Mouse (Mus musculus): ENCODE measurements around the gene Pdzd2. TPM values are rescaled to one million over a fixed set of nuclear protein-coding genes. Genes with fewer than 3 reads are reported as not detected.
A peak's percentile ranks its signal among the peaks of the same experiment; 100 is the strongest.

Pdzd2 gene
- total RNA-seq, 2 experiments from 2014 or later = 136 to 185 TPM

DNA sequence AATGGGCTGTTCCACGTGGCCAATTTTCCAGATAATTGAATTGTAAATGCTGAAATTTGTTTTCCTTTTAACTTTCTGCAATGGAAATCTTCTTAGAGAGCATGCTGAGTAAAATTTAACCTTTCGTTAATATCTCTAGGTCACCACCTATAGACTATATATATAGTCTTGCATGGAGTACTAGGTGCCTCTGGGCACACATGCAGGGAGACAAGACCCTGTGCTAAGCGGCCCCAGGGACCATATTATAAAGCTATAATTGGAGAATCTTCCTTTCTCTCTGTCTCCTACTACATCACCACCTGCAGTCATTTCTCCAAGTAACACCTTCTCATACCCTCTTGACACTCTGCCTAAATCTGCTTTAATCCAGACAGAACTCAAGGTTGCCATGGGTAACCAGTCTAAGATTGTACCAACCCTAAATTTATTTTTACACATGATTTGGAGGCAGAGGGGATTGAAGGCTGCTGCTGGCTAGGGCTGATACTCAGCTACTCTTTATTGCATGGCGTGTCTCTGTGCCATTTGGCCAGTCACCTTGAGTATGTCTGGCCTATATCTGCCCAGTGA lies 152.8 kb downstream of the Pdzd2 start:
- intact Hi-C loops (cut with DNase I) = loop anchor here (1.0 to 2.0 kb wide), 2 partner anchors 152 to 208 kb away; partner anchors contain the start of gene Pdzd2
- no peak for DNase-seq

DNA sequence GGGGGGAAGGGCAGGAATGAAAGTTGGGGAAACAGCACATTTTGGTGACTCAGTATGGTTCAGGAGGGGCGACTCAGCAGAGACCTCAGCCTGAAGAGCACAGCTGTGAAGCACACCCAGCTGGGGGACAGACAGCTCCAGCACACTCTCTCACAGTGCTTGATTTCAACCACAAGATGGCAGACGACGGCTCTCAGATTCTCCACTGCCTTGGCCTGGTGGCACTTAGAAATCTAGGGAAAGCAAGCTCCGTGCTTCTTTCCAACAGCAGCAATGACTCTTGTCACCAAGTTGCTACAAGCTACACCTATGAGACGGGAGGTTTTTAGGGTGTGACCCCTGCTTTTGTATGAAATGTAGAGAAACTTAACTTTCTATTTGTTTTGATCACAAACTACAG lies 153.6 kb downstream of the Pdzd2 start:
- DNase-seq = peak; percentile 62 to 79
- intact Hi-C loops (cut with DNase I) = loop anchor here (1.0 to 2.0 kb wide), 2 partner anchors 153 to 209 kb away; partner anchors contain the start of gene Pdzd2

DNA sequence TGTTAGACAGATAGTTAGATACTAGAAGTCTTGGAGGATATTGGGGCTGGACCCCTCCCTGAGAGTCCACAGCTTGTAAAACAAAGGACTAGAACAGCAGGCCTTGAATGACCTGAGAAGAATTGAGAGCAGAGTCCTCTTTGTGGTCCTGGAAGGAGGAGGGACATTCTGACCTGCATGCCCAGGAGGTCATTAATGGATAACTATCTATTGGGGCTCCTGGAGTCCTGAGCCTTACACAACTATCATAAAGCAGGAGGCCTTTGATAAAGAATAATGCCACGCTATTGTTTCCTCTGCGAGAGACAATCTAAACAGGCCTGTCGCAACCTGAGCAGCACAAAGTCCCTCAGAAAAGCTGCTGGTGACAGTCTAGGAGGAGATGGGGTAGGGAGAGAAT lies 156.7 kb downstream of the Pdzd2 start:
- intact Hi-C loops (cut with DNase I) = no loop called here
- DNase-seq = no peak

DNA sequence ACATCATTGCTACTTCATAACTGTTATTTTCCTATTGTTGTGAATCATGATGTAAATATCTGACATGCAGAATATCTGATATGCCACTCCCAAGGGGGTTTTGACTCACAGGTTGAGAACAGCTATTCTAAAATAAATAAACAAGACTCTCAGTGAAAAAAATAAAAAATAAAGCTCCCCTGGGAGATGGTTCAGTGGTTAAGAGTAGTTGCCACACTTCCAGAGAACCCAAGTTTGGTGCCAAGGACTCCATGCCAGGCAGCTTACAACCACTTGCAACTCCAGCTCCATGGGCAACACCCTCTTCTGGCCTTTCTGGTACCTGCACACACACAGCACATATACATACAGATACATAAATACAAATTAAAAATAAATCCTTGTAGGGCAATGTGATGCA lies 157.3 kb downstream of the Pdzd2 start:
- no peak for DNase-seq
- intact Hi-C loops (cut with DNase I) = no loop called here

DNA sequence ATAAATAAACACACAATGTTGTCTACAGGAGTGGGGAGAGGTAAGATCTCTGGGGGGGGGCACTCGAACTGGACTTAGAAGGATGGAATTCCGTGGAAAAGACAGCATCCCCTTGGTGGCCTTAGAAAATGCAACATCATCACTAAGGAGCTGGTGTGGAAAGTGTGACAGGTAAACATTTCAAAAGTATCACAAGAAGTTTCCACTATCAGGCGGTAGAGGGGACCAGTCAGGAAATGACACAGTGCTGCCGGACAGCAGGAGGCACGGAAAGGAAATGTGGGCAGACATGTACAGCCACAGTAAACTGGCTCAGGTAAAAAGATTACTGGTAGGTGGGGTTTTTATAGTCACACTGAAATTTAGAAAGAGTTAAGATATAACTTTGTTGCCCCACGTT lies 160.5 kb downstream of the Pdzd2 start:
- intact Hi-C loops (cut with DNase I) = no loop called here
- no peak for DNase-seq

DNA sequence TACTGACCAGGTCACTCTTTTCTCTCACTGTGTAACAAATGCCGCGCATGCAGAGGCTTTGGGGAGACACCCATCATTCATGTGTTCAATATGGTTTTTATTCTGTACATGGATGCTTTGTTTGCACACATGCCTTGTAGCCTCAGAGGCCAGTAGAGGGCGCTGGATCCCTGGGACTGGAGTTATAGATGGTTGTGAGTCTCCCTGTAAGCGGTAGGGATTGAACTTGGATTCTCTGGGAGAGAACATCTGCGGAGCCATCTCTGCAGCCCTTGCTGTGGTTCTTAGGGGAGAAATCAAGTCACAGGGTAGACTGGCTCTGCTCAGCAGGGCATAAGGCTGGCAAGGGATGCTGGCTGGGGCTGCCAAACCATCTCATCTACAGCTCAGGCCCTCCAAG lies 161.4 kb downstream of the Pdzd2 start:
- peak; percentile 54 to 68 for DNase-seq

DNA sequence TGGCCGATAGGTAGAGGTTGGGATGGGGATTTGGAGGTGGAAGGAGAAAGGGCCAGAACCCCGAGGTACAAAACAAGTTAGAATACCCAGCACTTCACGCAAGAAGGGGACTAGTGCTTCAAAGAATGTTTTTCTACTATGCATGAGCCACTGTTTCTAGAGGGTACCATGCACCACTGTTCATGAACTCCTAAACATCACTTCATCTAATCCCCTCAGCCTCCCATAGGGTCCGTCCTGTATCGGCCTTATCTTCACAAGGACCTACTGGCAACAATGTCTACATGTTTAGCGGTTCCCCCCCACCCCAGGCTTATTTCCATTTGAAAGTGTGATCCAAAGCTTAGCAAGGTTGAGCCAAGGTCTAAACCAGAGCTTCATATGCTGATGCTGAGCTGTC lies 162.0 kb downstream of the Pdzd2 start:
- intact Hi-C loops (cut with DNase I) = loop anchor here (2.0 kb wide), 1 partner anchor 203 kb away; no protein-coding TSS in a partner anchor
- DNase-seq = no peak

More for the DNA sequence above, 161.4 kb downstream of the Pdzd2 start:
- intact Hi-C loops (cut with DNase I) = no loop called here

DNA sequence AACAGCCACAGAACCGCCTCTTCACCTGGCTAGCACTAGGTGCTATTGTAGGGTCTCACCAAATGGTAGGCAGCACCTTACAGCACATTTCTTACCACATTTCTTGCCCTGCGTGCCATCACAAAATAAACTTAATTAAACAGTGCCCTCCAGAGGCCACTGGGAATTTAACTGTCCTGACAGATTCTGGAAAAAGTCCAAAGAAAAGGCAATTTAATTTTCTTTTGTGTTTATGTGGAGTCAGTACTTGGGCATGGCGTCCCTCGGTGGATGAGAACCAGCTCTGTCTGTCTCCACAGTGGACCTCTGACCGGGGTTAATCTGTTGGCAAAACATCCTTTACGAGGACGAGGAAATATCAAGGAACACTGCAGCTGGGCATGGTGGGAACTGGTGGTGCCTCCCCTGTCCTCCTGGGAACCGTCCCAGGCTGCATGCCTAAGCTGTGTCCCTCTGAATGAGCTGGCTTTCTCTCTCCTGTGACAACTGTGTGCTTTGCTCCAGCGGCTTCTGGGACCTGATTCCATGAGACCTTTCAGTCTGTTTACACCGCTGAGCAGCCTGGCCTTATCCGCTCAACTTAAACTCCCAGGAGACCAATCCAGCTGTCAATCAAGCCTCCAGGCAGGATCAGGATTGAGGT lies 162.5 kb downstream of the Pdzd2 start:
- DNase-seq = peak; percentile 43 to 63
- intact Hi-C loops (cut with DNase I) = loop anchor here (2.0 kb wide), 1 partner anchor 202 kb away; no protein-coding TSS in a partner anchor

DNA sequence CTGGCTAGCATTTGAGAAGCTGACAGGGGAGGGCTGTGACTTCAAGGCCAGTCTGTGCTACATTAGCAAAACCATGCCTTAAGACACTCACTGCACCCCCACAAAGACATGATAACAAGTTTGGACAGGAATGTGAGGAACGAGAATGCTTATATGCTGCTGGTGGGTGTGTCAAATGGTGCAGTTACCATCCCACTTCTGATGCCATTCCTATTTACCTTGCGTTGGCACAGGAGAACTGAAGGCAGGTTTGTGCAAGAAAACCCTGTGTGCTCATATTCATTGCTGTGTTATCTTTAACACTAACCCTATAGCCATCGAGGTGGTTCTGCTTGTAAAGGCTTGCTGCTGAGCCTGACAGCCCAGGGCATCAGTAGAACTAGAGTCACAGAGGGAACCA lies 166.1 kb downstream of the Pdzd2 start:
- intact Hi-C loops (cut with DNase I) = loop anchor here (5.0 kb wide), 1 partner anchor 376 kb away; no protein-coding TSS in a partner anchor
- no peak for DNase-seq

DNA sequence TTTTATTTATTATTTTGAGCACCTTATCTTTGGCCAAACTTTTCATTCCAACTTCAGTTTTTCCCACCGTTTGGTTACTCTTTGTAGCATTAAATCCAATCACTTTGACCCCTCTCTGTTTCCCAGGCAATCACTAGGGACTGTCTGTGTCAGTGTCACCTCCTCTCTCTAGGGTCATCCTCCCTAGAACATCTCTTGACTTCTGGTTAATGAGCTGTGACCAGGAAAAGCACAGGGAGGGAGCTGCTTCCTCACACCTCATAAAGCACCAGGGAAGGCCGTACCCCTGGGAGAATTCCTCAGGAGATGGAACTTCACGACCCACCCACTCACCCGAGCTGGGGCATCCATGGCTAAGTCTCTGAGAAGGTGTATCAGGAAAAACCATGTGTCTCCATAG lies 168.6 kb downstream of the Pdzd2 start:
- intact Hi-C loops (cut with DNase I) = loop anchor here (5.0 kb wide), 1 partner anchor 374 kb away; no protein-coding TSS in a partner anchor

DNA sequence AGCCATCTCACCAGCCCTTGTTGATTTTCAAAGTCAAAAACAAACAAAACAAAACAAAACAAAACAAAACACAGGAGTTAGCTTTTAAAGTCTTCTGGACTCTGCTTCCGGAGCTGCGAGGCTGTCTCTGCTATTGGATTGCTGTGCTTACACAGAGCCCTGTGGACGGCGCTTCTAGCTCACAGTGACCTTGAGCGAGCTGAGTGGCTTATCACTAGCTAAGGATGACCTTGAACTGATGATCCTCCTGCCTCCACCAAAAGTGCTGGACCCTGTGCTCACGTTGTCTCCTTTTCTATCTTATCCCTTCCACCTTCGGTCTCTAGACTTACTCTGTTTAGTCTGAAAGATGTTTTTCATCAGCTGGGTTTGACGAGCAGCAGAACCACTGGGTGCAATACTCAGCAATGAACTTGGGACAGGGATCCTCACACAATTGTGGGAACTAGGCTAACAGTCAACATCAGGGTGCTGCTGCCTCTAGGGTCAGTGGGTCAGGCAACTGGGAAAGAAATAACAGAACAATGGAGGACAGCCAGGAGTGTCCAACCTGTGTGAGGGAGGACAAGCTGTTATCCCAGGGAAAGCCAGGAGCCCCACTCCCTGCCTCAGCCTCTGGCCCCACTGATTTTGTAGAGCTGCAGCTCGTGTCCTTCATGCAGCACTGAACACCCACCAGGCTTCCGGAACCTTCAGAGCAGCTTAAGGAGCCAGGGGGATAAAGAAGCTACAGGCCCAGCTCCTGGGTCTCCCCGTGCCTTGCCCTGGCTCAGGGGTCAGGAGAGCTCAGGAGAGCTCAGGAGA lies 172.9 kb downstream of the Pdzd2 start:
- DNase-seq = no peak
- intact Hi-C loops (cut with DNase I) = no loop called here

More for the DNA sequence above, 168.6 kb downstream of the Pdzd2 start:
- DNase-seq = no peak

DNA sequence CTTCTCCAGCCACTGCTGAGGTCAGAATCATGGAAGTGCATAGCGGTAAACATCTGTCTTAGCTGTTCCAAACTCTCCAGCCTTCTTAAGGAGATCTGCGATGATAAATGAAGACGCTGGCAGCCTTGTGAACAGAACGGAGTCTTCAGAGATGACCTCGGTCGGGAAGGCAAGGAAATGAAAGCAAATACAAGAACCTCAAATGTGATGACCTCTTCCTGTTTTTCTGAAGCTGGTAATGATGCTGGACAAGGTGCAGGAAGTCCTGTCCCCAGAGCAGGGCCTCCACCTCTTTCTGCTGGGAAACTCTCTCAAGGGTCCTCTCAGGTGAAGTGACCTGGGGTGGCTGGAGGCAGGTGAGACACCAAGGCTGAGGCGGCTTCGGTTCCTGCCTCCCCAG lies 174.4 kb downstream of the Pdzd2 start:
- peak in 1 of 2 experiments; percentile 22 for DNase-seq
- intact Hi-C loops (cut with DNase I) = no loop called here

DNA sequence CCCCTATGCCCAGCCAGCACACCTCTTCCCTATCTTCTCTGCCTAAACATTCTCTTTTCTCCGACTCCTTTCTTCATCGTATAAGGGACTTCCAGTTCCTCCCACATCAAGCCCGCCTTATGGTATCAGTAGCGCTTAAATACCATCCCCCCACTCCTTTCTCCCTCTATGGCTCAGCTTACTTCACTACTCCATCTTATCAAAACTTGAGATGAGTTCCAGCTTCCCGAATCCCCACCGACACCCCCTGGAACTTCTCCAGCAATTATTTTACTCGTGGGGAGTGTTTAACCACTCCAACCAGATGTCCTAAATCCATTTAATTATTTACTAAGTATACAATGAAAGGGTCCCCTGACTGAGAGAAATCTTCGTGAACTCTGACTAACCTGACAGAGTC lies 179.2 kb downstream of the Pdzd2 start:
- intact Hi-C loops (cut with DNase I) = no loop called here
- DNase-seq = no peak

DNA sequence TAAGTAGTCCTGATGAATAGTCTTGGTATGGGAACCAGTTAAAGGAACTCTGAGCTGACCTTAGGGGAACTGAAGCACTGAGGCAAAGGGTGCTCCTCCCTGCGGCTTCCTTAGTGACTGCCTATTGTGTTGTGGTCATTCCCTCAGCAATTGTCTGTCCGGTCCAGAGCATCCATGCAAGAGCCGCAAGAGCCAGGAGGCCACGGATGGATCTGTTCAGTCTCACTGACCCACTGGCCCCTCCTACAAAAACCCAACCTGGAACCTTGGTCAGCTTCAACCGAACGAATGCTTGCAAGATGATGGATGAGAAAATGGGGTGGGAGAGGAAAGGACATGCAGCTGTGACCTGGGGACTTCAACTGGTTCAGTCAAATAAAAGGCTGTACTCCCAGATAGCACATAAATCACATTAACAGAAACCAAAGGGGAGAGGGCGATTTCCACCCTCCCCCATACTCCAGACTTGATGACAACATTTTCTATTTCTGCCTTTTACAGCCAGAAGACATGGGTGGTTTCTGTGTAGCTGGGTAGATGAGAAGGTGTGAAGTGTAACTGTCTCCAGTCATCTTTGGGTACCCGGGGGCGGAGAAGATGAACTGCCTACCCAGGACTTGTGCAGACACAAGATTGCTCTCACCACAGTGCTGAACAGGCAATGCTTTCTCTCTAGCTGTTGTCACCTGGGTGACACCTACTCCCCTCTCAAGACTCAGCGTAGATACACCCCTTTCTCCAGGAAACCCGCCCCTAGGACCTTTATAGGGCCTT lies 181.9 kb downstream of the Pdzd2 start:
- intact Hi-C loops (cut with DNase I) = no loop called here
- no peak for DNase-seq

DNA sequence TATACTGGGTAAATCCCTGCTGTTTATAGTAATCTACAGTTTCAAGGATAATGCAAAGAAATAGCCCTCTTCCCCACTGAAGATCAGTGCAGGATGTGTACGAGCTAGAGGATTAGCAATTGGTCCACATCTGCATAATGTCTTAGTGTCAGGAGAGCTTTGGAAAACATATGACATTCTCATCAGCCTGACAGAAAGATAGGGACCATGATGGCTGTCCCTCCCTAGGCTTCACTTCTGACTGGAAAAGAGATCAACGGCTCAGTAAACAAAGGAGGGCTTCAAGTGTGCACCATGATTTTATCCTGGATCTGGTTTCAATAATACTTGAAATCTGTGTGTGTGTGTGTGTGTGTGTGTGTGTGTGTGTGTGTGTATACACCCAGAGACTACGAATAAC lies 186.5 kb downstream of the Pdzd2 start:
- intact Hi-C loops (cut with DNase I) = no loop called here
- no peak for DNase-seq

DNA sequence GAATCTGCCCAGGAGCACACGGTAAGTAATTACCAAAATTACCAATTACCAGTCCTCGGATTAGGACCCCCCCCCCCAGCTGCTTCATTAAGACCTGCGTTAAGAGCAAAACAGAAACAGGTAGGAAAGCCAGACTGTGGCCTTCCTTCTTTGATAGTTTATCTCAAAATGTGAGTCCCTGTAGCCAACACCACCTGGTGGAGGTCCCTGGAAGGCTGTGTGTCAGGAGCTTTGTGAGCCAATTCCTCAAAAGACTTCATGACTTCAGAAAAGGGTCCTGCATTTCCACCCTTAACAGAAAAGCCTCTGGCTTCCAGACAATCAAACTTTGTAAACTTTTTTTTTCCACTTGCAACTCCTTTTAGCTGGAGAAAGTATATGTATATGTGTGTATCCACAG lies 188.8 kb downstream of the Pdzd2 start:
- DNase-seq = no peak
- intact Hi-C loops (cut with DNase I) = no loop called here

DNA sequence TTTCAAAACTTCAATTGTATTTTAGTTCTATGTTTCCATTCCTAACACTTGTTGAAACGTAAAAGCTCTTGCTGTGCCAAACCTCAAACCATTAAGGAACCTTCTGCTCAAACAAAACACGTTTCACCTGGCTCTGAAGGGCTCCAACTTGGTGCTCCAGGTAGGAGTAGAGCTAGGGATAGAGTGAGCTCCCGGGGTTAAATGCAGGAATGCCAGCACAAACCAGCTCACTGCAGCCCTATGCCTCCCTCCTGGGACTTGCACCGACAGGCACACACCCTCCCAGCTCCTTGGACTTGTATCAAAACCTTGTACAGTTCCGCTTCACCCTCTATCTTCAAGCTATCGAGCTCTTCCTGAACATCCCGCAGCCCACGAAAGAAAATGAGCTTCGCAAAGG lies 189.3 kb downstream of the Pdzd2 start:
- intact Hi-C loops (cut with DNase I) = no loop called here
- DNase-seq = peak in 1 of 2 experiments; percentile 21

DNA sequence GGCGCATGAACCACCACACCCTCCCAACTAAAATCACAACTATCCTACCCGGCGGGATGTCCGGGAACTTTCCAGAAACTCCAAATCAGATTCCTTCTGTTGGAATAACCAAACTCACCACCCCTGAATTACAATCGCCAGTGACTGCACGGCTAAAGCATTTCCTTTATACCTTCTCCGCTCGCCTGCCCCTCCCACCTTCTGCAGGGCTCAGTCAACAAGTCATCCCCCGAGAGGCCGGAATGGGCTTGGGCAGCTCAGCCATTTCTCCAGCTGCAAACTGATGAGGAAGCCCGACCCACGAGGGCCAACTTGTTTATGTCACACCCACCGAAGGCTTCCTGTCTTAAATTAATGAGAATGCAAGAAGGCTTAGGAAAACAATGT lies 189.8 kb downstream of the Pdzd2 start:
- intact Hi-C loops (cut with DNase I) = loop anchor here (5.0 kb wide), 2 partner anchors 48 to 113 kb away; no protein-coding TSS in a partner anchor
- peak; percentile 71 to 73 for DNase-seq

DNA sequence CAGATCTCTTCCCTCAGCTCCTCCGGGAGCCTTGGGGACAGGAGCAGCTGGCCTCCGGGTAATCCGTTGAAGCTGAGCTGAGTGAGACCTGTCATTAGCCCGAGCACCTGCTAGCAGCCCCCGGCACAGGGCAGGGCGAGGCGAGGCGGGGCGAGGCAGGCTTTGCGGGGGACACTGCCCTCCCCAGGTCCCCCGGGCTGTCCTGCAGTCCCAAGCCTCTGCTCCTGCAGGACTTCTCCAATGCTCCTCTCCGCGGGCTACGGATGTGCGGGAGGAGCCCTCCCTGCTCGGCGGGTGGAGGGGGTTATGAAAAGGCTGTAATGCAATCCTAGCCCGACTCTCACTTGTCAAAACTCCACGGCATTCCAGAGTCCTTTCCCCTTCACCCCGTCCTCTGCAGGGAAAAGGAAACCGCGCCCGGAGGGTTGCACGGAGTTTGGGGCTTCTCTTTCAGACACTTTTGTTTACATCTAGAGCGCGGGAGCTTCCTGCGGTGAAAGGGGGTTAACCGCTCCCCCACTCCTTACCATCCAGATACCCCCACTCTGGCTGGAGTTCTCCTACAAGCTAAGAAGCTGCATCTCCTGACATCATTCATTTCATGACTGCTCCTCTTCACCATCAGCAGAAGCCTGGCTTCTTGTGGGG lies 190.3 kb downstream of the Pdzd2 start:
- DNase-seq = peak; percentile 53
- intact Hi-C loops (cut with DNase I) = loop anchor here (5.0 kb wide), 2 partner anchors 47 to 112 kb away; no protein-coding TSS in a partner anchor

DNA sequence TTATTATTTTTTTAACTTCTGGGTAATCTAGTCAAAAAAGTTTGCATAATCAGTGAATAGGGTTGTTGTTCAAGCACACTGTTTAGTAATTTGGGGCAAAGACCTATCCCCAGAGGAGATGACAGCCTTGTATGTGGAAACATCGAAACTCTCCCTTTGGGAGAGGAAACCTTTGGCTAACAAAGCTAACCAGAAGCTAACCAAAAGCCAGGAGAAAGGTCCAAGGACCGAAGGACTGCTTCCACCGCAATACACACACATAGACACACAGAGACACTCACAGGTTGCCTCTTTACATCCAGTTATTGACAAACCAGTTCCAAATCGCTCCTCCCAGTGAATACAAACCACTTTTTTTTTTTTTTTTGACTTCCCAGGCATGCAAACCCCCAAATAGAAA lies 191.0 kb downstream of the Pdzd2 start:
- intact Hi-C loops (cut with DNase I) = loop anchor here (5.0 kb wide), 2 partner anchors 46 to 111 kb away; no protein-coding TSS in a partner anchor
- no peak for DNase-seq
